Mouse (Mus musculus) midbrain, embryonic 15.5 days (tissue): ENCODE measurements around the gene Nadk2. TPM values are rescaled to one million over a fixed set of nuclear protein-coding genes. Genes with fewer than 3 reads are reported as not detected.

Source experiments
- ATAC-seq: fragments of 200-750 bp; cut with Nextera tagmentation; replicated peaks from 2 replicates; pipeline ENCODE4 v1.8.0; 2017; ENCODE audit warnings: moderate TSS enrichment
- H3K27ac ChIP-seq: fragments of 300-500 bp; sonication (generic); 2 replicates; pipeline ENCODE4 v1.5.1; 2015; ENCODE audit warnings: mild to moderate bottlenecking, inconsistent platforms
- H3K27me3 ChIP-seq: fragments of 300-500 bp; sonication (generic); replicated peaks from 2 replicates; pipeline ENCODE4 v1.6.1; 2015; ENCODE audit warnings: inconsistent platforms
- H3K36me3 ChIP-seq: fragments of 300-500 bp; sonication (generic); replicated peaks from 2 replicates; pipeline ENCODE4 v1.6.1; 2015; ENCODE audit warnings: inconsistent platforms
- H3K4me1 ChIP-seq: fragments of 300-500 bp; sonication (generic); 2 replicates; pipeline ENCODE4 v1.6.1; 2015; ENCODE audit warnings: inconsistent platforms
- H3K4me2 ChIP-seq: fragments of 300-500 bp; sonication (generic); 2 replicates; pipeline ENCODE4 v1.6.1; 2015; ENCODE audit warnings: inconsistent platforms, mild to moderate bottlenecking, moderate library complexity
- H3K4me3 ChIP-seq: fragments of 300-500 bp; sonication (generic); 2 replicates; pipeline ENCODE4 v1.5.1; 2015; ENCODE audit warnings: mild to moderate bottlenecking, inconsistent platforms
- H3K9ac ChIP-seq: fragments of 300-500 bp; sonication (generic); 2 replicates; pipeline ENCODE4 v1.6.1; 2015; ENCODE audit warnings: mild to moderate bottlenecking, inconsistent platforms
- H3K9me3 ChIP-seq: fragments of 300-500 bp; sonication (generic); 2 replicates; pipeline ENCODE4 v1.6.1; 2016; ENCODE audit warnings: inconsistent platforms
- WGBS: fragments of 180-500 bp; shearing (Covaris S2); methylation state at CpG from one replicate; pipeline ENCODE4 v1.1.7; 2015; ENCODE audit warnings: mixed read lengths; 5-methylcytosine and 5-hydroxymethylcytosine counted together
- polyA plus RNA-seq: library from polyadenylated mRNA; unstranded; fragments of >200 nt; fragmentation: Nextera tagmentation; extraction: Ambion mirVana; gene quantifications from 2 replicates; pipeline ENCODE4 v1.2.1, GENCODE M21; 2015

Nadk2 gene
- polyA plus RNA-seq, 1 experiment from 2014 or later = 25.8 TPM

- Histone ChIP-seq H3K4me2 (no peak overlapping the region), H3K9me3 (no peaks in the 10 kb centered on the region), H3K27me3 (no peaks in the 10 kb centered on the region), H3K27ac (no peak overlapping the region), H3K4me3 (no peak overlapping the region), H3K9ac (no peak overlapping the region), H3K36me3 (peaks cover 18% of the 10 kb centered on the region), H3K4me1 (no peaks in the 10 kb centered on the region)
- WGBS = 96% methylated on average over 4 of the region's 4 CpGs
- ATAC-seq = no peak
Observed at GRCm38 (mm10) chr15:9122989-9123388, 51.9 kb downstream of the Nadk2 start.

DNA sequence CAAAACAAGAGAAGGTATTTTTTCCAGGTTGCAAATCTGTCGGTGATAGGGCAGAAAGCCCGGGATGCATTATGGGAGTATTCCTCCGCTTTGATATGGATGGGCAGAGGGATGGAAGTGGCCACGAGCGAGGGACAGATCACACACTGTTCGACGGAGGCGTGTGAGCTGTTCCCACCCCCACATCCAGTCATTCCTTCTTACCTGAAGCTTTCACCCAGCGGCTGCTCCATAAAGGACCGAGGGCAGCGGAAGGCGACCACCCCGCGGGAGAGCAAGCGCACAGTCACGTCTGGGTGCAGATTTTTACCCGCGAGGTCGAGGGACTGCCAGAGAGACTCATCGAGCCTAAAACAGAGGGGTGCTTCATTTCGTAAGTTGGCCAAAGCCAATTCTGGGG, 53.8 kb downstream of the Nadk2 start:
- Histone ChIP-seq H3K9ac (no peak overlapping the region), H3K4me3 (no peak overlapping the region), H3K4me1 (no peaks in the 10 kb centered on the region), H3K27ac (no peak overlapping the region), H3K27me3 (no peaks in the 10 kb centered on the region), H3K9me3 (no peaks in the 10 kb centered on the region), H3K36me3 (peaks cover 15% of the 10 kb centered on the region), H3K4me2 (no peak overlapping the region)
- no peak for ATAC-seq
- WGBS = 92% methylated on average over 21 of the region's 21 CpGs

DNA sequence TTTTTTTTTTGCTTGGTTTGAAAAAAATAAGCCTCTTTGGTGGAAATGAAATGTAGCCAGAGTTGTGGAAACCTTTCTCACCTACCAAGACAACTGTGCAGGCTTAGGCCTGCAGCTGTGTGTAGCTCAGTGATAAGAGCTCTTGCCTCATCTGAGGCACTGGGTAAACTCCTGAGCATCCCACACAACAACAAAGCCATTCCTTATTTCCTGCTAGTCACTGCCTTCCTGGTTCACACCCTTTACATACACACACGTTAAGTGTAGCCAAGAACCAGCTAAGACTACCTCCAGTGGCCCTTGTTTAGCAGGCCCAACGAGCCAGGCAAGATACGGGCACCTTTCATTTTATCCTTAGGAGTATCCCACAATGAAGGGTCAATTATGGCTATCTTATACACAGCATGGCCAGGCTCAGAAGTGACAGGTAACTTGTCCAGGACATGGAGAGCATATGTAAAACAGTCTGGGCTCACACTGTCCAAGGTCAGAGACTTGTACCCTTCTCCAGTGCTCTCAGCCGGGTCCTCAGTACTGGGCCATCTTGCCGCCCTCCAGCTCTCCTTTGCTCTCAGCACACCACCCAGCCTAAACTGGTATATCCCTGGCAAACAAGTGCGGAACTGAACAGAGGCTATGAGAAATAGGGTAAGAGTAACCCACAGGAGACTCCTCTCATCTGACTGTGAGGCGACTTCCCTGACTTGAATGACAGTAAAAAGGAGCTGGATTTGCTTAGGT, 56.2 kb downstream of the Nadk2 start:
- no peaks in the 10 kb centered on the region for H3K9me3 ChIP-seq
- 93% methylated on average over 7 of the region's 7 CpGs for WGBS
- H3K4me2 ChIP-seq = no peak overlapping the region
- H3K27ac ChIP-seq = no peak overlapping the region
- H3K27me3 ChIP-seq = no peaks in the 10 kb centered on the region
- no peak overlapping the region for H3K9ac ChIP-seq
- H3K4me1 ChIP-seq = 0 out of 2 replicates have a peak, but pooled peaks cover 2% of the 10 kb centered on the region
- no peak overlapping the region for H3K4me3 ChIP-seq
- ATAC-seq = no peak
- H3K36me3 ChIP-seq = peaks cover 12% of the 10 kb centered on the region

DNA sequence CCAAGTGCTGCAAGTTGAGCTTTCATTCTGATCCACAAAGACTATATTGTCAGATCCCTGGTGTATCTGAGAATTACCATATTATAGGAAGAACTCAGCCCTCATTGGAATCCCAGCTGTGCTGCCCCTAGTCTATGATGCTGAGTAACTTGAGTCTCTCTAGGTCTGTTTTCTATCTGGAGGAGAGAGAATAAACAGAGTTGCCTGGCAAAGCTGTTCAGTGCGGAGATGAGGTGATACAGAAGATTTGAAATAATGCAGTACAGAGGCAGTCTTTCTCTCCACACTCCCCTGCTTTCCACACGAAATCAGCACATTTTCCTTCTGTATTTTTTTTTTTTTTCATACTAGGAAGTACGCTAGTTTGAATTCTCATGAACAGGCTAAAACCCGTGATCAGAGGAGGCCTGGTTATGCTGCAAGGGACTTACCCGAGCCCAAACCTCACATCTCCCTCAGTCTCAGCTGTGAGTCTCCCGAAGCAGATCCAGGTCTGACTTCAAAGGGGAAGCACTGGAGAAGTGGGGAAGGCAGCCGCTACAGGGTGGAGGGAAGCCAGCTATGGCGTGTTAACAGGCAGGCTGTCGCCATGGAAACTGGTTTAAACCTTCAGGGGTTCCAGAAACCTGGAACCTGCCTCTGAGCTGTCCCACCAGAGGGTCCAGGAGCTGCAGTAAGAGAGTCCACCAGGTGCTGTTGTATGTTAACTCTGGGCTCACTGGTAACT, 59.9 kb downstream of the Nadk2 start:
- Histone ChIP-seq H3K27me3 (no peaks in the 10 kb centered on the region), H3K4me3 (no peak overlapping the region), H3K4me2 (no peak overlapping the region), H3K9me3 (no peaks in the 10 kb centered on the region), H3K9ac (no peak overlapping the region), H3K27ac (no peak overlapping the region; the same call in 1 of the 2 replicates), H3K4me1 (peaks cover 6% of the 10 kb centered on the region; the same call in 1 of the 2 replicates), H3K36me3 (no peaks in the 10 kb centered on the region)
- ATAC-seq = peak; percentile 72
- WGBS = 67% methylated on average over 9 of the region's 9 CpGs

- Histone ChIP-seq H3K36me3 (no peaks in the 10 kb centered on the region), H3K27me3 (no peaks in the 10 kb centered on the region), H3K9ac (no peak overlapping the region), H3K4me2 (no peak overlapping the region), H3K9me3 (no peaks in the 10 kb centered on the region), H3K4me3 (no peak overlapping the region), H3K27ac (no peak overlapping the region; the same call in 1 of the 2 replicates), H3K4me1 (peaks cover 6% of the 10 kb centered on the region; the same call in 1 of the 2 replicates)
- WGBS = 81% methylated on average over 4 of the region's 4 CpGs
- peak; percentile 15; the same call in 1 of the 2 replicates for ATAC-seq
Observed at GRCm38 (mm10) chr15:9131499-9131888, 60.4 kb downstream of the Nadk2 start.

DNA sequence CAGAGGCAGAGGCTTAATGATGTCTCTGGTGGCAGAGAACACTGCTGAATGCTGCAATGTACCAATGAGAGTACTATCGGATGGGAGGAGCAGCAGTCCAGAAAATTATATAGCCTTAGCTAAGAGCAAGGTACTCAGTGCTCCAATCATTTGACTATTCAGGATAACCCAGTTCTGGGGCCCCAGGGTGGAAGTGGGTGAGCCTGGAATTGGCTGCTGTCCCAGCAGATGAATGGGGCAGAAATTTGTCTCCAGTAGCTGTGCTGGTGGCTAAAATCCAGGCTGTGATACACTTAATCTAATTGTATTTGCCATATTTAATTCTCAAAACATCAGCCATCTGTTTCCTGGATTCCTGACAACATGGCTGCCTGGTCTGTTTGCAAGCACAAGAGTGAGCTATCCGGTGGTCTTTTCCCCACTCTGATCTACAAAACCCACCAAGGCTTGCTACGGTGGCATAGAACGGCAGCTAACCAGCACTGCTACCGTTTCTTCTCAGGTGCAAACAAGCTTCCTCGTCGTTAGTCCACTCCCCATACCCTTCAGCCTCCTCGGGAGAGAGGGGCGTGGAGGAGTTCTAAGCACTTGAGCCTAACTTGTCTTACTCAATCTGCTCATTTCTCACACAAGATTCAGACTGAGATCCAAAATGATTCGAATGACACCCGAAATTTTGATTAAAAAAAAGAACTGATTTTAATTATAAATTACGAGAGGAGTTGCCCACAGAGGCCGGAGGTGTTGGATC, 61.8 kb downstream of the Nadk2 start:
- Histone ChIP-seq H3K4me3 (no peak overlapping the region), H3K9ac (no peak overlapping the region), H3K9me3 (no peaks in the 10 kb centered on the region), H3K27me3 (no peaks in the 10 kb centered on the region), H3K4me1 (peaks cover 6% of the 10 kb centered on the region; the same call in 1 of the 2 replicates), H3K4me2 (no peak overlapping the region), H3K27ac (no peak overlapping the region), H3K36me3 (0 out of 2 replicates have a peak, but pooled peaks cover 6% of the 10 kb centered on the region)
- WGBS = 85% methylated on average over 13 of the region's 13 CpGs
- ATAC-seq = no peak

DNA sequence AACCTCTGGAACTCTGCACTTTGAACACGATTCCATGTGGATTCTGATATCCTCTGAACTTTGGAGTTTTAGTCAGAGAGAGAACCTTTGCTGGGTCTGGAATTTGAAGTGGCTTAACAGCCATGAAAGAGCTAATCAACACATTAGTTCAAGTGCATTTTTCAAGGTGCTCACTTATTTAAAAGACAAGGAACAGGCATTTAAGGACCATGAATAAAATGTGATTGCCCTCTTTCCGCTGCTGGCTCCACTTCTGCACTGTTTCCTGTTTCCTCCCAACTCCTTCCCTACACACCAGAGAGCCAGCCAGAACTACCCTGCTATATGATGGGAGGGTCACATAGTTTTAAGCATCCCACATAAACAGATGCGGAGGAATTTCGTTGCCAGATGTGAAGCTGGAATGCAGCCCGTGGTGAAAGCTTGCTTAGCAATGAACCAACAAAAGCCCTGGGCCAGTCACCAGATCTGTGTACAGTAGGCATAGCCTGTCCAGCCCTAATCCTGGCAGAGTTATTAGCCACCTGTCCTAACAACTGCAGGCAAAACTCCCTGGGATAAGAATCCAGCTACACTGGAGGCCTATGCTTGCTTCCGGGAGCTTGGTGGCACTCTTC, 63.9 kb downstream of the Nadk2 start:
- H3K27ac ChIP-seq = no peak overlapping the region
- 0 out of 2 replicates have a peak, but pooled peaks cover 6% of the 10 kb centered on the region for H3K36me3 ChIP-seq
- no peak overlapping the region for H3K4me2 ChIP-seq
- H3K27me3 ChIP-seq = no peaks in the 10 kb centered on the region
- WGBS = 81% methylated on average over 6 of the region's 6 CpGs
- no peak for ATAC-seq
- no peak overlapping the region for H3K9ac ChIP-seq
- no peaks in the 10 kb centered on the region for H3K9me3 ChIP-seq
- no peak overlapping the region for H3K4me3 ChIP-seq
- peaks cover 20% of the 10 kb centered on the region for H3K4me1 ChIP-seq

GRCm38 (mm10) chr15:9139447-9139846, 68.4 kb downstream of the Nadk2 start:
- Histone ChIP-seq H3K4me1 (peaks cover 23% of the 10 kb centered on the region), H3K36me3 (0 out of 2 replicates have a peak, but pooled peaks cover 6% of the 10 kb centered on the region), H3K4me2 (peak overlapping the region; percentile 59), H3K9me3 (no peaks in the 10 kb centered on the region), H3K4me3 (peak overlapping the region; percentile 93), H3K27me3 (no peaks in the 10 kb centered on the region), H3K9ac (peak overlapping the region; percentile 92), H3K27ac (no peak overlapping the region)
- 30% methylated on average over 10 of the region's 10 CpGs for WGBS
- no peak for ATAC-seq

DNA sequence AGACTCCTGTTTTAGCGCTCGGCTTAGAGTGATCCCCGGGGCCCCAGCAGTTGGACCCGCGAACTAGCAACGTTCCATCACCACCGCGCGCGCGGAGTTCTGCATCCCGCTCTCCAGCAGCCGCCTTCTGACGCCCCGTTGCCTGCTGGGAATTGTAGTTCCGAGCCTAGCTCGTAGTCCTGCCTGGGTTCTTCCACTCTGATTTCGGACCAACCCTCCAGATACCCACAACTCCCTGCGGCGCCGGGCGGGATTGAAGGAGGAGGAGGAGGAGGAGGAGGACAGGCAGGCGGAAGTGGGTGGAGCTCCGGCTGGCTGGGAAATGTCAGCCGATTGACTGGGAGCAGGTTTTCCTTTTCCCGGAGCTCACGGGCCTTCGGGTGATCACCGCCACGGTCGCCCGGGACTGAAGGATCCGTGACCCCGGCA, 69.2 kb downstream of the Nadk2 start, which contains the start of gene Lmbrd2:
Gene Lmbrd2, plus strand, starts transcription at position 299 of the 429 bp plus-strand sequence.
- peak; percentile 99 for ATAC-seq
- Histone ChIP-seq H3K27ac (peak within 1 kb of the TSS; percentile 89), H3K4me1 (peaks cover 23% of the 10 kb centered on the region), H3K4me3 (peak within 1 kb of the TSS; percentile 93), H3K9me3 (no peaks in the 10 kb centered on the region), H3K27me3 (no peaks in the 10 kb centered on the region), H3K9ac (peak within 1 kb of the TSS; percentile 92), H3K36me3 (peaks cover 6% of the 10 kb centered on the region; the same call in 1 of the 2 replicates), H3K4me2 (peak within 1 kb of the TSS; percentile 86)
- under 1% methylated on average over 34 of the region's 34 CpGs for WGBS

- WGBS = under 1% methylated on average over 36 of the region's 37 CpGs
- H3K27ac ChIP-seq = peak overlapping the region; percentile 89
- H3K9ac ChIP-seq = peak overlapping the region; percentile 92
- no peaks in the 10 kb centered on the region for H3K9me3 ChIP-seq
- H3K4me2 ChIP-seq = peak overlapping the region; percentile 86
- peaks cover 23% of the 10 kb centered on the region for H3K4me1 ChIP-seq
- H3K4me3 ChIP-seq = peak overlapping the region; percentile 93
- H3K36me3 ChIP-seq = peaks cover 6% of the 10 kb centered on the region; the same call in 1 of the 2 replicates
- ATAC-seq = peak; percentile 93
- H3K27me3 ChIP-seq = no peaks in the 10 kb centered on the region
Observed at GRCm38 (mm10) chr15:9140684-9141171, 69.7 kb downstream of the Nadk2 start.

- H3K27ac ChIP-seq = no peak within 1 kb of the TSS
- no peaks in the 10 kb centered on the region for H3K4me1 ChIP-seq
- no peaks in the 10 kb centered on the region for H3K9me3 ChIP-seq
- no peaks in the 10 kb centered on the region for H3K27me3 ChIP-seq
- no peak for ATAC-seq
- H3K9ac ChIP-seq = no peak within 1 kb of the TSS
- H3K36me3 ChIP-seq = peaks cover 35% of the 10 kb centered on the region; the same call in 1 of the 2 replicates
- no peak within 1 kb of the TSS for H3K4me3 ChIP-seq
- no peak within 1 kb of the TSS for H3K4me2 ChIP-seq
Observed at GRCm38 (mm10) chr15:9155325-9155724, 84.3 kb downstream of the Nadk2 start, which contains the start of gene Skp2. Skp2 (minus strand) TSS chr15:9155425.
